Mouse (Mus musculus): Measurements from ENCODE around the gene Cntnap5c. TPM values are rescaled to one million over a fixed set of nuclear protein-coding genes. Genes with fewer than 3 reads are reported as not detected.

Gene Cntnap5c
- polyA plus RNA-seq, 1 experiment, result not detected

- no peak for DNase-seq (ENCODE audit: low read depth)
These were observed 234.0 kb downstream of the Cntnap5c start for GRCm38 (mm10) chr17:58003322-58003721.

- DNase-seq (ENCODE audit: low read depth), result no peak
These were observed 235.1 kb downstream of the Cntnap5c start for GRCm38 (mm10) chr17:58004491-58004890.

GRCm38 (mm10) chr17:58041178-58041577 is 271.8 kb downstream of the Cntnap5c start:
- DNase-seq (ENCODE audit: low read depth), result no peak

GRCm38 (mm10) chr17:58045149-58045548 is 275.8 kb downstream of the Cntnap5c start:
- DNase-seq (ENCODE audit: low read depth), result no peak

GRCm38 (mm10) chr17:58069912-58070311 is 300.5 kb downstream of the Cntnap5c start:
- DNase-seq (ENCODE audit: low read depth), result no peak

GRCm38 (mm10) chr17:58082676-58083075 is 313.3 kb downstream of the Cntnap5c start:
- no peak for DNase-seq (ENCODE audit: low read depth)

- DNase-seq (ENCODE audit: low read depth), result no peak
These were observed 335.1 kb downstream of the Cntnap5c start for GRCm38 (mm10) chr17:58104505-58104904.

GRCm38 (mm10) chr17:58107901-58108300 is 338.5 kb downstream of the Cntnap5c start:
- DNase-seq (ENCODE audit: low read depth), result no peak

- DNase-seq (ENCODE audit: low read depth), result no peak
These were observed 339.0 kb downstream of the Cntnap5c start for GRCm38 (mm10) chr17:58108335-58108734.

GRCm38 (mm10) chr17:58187171-58187570 is 417.8 kb downstream of the Cntnap5c start:
- DNase-seq (ENCODE audit: low read depth), result no peak

- no peak for DNase-seq (ENCODE audit: low read depth)
These were observed 431.8 kb downstream of the Cntnap5c start for GRCm38 (mm10) chr17:58201148-58201547.

GRCm38 (mm10) chr17:58268058-58268457 is 498.7 kb downstream of the Cntnap5c start:
- DNase-seq (ENCODE audit: low read depth), result no peak

GRCm38 (mm10) chr17:58351310-58351709 is 581.9 kb downstream of the Cntnap5c start:
- no peak for DNase-seq (ENCODE audit: low read depth)

- no peak for DNase-seq (ENCODE audit: low read depth)
These were observed 586.9 kb downstream of the Cntnap5c start for GRCm38 (mm10) chr17:58356224-58356623.

- no peak for DNase-seq (ENCODE audit: low read depth)
These were observed 594.4 kb downstream of the Cntnap5c start for GRCm38 (mm10) chr17:58363582-58364267.

GRCm38 (mm10) chr17:58370089-58370488 is 600.7 kb downstream of the Cntnap5c start:
- DNase-seq (ENCODE audit: low read depth), result no peak

- no peak for DNase-seq (ENCODE audit: low read depth)
These were observed 638.4 kb downstream of the Cntnap5c start for GRCm38 (mm10) chr17:58407769-58408168.

GRCm38 (mm10) chr17:58408756-58409155 is 639.4 kb downstream of the Cntnap5c start:
- no peak for DNase-seq (ENCODE audit: low read depth)

- no peak for DNase-seq (ENCODE audit: low read depth)
These were observed 668.1 kb downstream of the Cntnap5c start for GRCm38 (mm10) chr17:58437443-58437842.

Other genes starting within 250 kb of the Cntnap5c start
- not detected in 2 replicates for gene Vmn2r120, start 224.1 kb upstream of the Cntnap5c start, polyA plus RNA-seq (2012; rRNA removed)
- gene Gm21834, start 27.4 kb upstream of the Cntnap5c start, polyA plus RNA-seq (2012; rRNA removed), result not detected in 2 replicates

Data from gonadal fat pad, adult 2 months (tissue).